Mouse (Mus musculus) megakaryocyte-erythroid progenitor cell, adult 5-6 weeks (primary cell): ENCODE data around the gene Stk10. TPM values are rescaled to one million over a fixed set of nuclear protein-coding genes. Genes with fewer than 3 reads are reported as not detected.

Experiments used
- ATAC-seq: replicated peaks from 2 replicates; pipeline ENCODE4 v1.8.0; 2016; ENCODE audit warnings: mild to moderate bottlenecking, inconsistent platforms; ENCODE audit not compliant: severe bottlenecking, poor library complexity, low FRiP score, low TSS enrichment
- total RNA-seq, 2 experiments: library from RNA; stranded (forward) in 1 of 2; stranded (reverse) in 1 of 2; fragments of 200-1000, 215-1000 nt in 1 of 2; fragments of >200 nt in 1 of 2; fragmentation: Nextera tagmentation in 1 of 2; gene quantifications; 2 replicates each; pipeline ENCODE4 v1.2.3; 2014 to 2017

The Stk10 gene
- total RNA-seq, 2 experiments from 2014 or later, result 8.7 to 11.3 TPM

DNA sequence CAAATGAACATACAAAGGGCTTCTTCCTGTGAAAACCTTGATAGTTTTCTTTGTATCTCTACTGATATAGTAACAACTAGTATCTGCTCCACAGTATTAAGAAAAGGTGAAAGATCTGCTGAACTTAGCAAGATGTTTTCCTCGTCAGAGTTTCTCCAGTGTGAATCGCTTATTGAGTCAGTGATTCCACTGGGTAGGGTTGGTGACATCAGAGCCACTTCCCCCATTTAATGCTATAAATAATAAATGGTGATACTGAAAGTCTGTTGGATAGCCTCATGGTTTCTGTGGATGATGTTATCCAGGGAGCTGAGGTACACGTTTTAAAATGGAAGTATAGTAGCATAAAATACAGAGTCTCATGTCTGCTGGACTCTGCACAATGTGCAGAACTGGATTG, 110.9 kb downstream of the Stk10 start:
- no peak for ATAC-seq

GRCm38 (mm10) chr11:32647265-32647664, 114.2 kb downstream of the Stk10 start:
- no peak for ATAC-seq

DNA sequence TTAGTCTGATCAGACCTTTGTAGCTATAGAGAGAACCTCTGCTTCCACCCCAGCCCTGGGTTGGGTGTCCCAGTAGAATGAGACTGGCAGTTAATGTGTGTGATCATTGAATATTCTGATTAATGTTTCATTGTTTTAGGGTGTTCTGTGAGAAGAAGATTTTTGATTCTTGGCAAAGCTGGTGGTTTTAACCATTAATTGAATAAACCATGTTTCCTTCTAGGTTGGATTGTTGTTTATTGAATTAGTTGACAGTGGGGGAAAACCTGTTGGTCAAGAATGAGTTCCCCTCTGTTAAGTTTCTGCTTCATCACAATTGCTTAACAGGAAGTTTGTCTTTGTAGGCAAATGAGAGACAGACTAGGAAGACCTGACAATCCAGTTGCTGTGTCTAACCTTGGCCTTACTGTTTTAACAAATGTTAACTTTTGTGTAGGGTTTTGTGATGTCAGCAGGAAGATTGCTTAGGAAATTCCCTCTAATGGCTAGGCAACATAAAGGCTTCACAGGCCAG, 117.2 kb downstream of the Stk10 start:
- ATAC-seq, result no peak

DNA sequence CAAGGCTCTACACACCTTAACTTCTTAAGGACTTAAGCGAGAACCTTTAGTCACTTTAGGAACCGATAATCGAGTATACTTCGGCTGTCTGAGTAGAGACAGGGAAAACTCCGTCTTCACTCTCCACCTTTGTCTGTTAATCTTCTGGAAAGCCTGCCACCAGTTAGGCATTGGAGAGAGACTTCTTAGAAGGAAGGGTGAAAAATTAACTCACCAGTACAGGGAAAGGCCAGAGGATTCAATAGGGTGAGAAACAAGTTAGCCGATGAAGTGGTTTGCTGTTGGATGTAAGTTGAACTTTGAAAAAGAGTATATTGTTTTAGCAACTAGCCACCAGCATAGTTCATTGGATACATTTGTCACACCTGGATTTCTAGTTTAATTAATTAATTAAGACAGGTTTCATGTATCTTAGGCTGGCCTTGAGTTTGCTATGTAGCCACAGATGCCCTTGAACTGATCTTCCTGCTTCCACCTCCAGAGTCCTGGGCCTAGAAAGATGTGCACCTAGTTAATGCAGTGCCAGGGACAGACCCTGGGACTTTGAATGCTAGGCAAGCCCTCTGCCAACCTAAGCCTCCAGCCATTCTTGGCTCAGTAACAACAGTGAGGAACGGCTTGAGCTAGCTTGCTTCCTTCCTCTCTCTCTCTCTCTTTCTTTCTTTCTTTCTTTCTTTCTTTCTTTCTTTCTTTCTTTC, 117.9 kb downstream of the Stk10 start:
- ATAC-seq, result no peak; the same call in 1 of the 2 replicates

GRCm38 (mm10) chr11:32651723-32652122, 118.6 kb downstream of the Stk10 start:
- no peak for ATAC-seq

- no peak for ATAC-seq
These were observed 129.1 kb downstream of the Stk10 start for GRCm38 (mm10) chr11:32662082-32662656.

- ATAC-seq, result no peak
These were observed 132.5 kb downstream of the Stk10 start for GRCm38 (mm10) chr11:32665639-32666038.

DNA sequence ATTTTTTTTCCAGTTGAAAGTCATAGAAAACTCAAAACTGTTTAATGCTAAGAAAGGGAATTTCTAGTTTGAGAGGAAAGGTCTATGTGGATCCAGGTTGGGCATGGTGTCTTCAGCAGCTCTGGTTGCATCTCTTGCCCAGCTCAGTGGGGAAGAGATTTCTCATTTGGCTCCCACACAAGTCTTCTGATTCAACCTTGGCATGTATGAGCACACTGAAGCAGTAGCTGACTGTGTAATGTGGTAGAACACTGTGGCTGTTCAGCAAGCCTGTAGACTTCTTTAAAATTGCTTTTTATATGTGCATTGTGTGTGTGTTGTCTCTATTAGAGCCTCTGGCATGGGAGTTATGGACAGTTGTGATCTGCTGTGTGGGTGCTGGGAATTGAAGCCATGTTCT, 133.9 kb downstream of the Stk10 start:
- no peak for ATAC-seq

- ATAC-seq, result peak; percentile 47
These were observed 138.4 kb downstream of the Stk10 start for GRCm38 (mm10) chr11:32671480-32671879.

Other genes starting within 250 kb of the Stk10 start
- 247 and 283 TPM in 2 replicates for gene Hba-a1, start 249.8 kb upstream of the Stk10 start, total RNA-seq (2014; fragmentation: Nextera tagmentation)
- gene Hba-a1, start 249.8 kb upstream of the Stk10 start, total RNA-seq (2017), result 19.7 and 99.3 TPM in 2 replicates
- not detected in 2 replicates for gene Hbq1b, start 246.3 kb upstream of the Stk10 start, total RNA-seq (2014; fragmentation: Nextera tagmentation)
- gene Hbq1b, start 246.3 kb upstream of the Stk10 start, total RNA-seq (2017), result not detected in 2 replicates
- 268 and 358 TPM in 2 replicates for gene Hba-a2, start 236.8 kb upstream of the Stk10 start, total RNA-seq (2014; fragmentation: Nextera tagmentation)
- 121 and 343 TPM in 2 replicates for gene Hba-a2, start 236.8 kb upstream of the Stk10 start, total RNA-seq (2017)
- not detected in 2 replicates for gene Hbq1a, start 233.2 kb upstream of the Stk10 start, total RNA-seq (2014; fragmentation: Nextera tagmentation)
- gene Hbq1a, start 233.2 kb upstream of the Stk10 start, total RNA-seq (2017), result not detected in 2 replicates
- 0.99 and 1.9 TPM in 2 replicates for gene Sh3pxd2b, start 185.5 kb upstream of the Stk10 start, total RNA-seq (2014; fragmentation: Nextera tagmentation)
- 0.52 and 0.57 TPM in 2 replicates for gene Sh3pxd2b, start 185.5 kb upstream of the Stk10 start, total RNA-seq (2017)
- gene Ubtd2, start 77.9 kb upstream of the Stk10 start, total RNA-seq (2014; fragmentation: Nextera tagmentation), result 8.2 and 8.8 TPM in 2 replicates
- 6.4 TPM in 1 of 2 replicates, not detected in the other for gene Ubtd2, start 77.9 kb upstream of the Stk10 start, total RNA-seq (2017)
- not detected in 2 replicates for gene Efcab9, start 1.2 kb upstream of the Stk10 start, total RNA-seq (2014; fragmentation: Nextera tagmentation)
- gene Efcab9, start 1.2 kb upstream of the Stk10 start, total RNA-seq (2017), result not detected in 2 replicates
- 30.9 and 40.5 TPM in 2 replicates for gene Fbxw11, start 109.4 kb downstream of the Stk10 start, total RNA-seq (2014; fragmentation: Nextera tagmentation)
- gene Fbxw11, start 109.4 kb downstream of the Stk10 start, total RNA-seq (2017), result 28.8 and 36.2 TPM in 2 replicates